Mouse (Mus musculus): ENCODE data around the gene Exoc6. TPM values are rescaled to one million over a fixed set of nuclear protein-coding genes. Genes with fewer than 3 reads are reported as not detected.

Exoc6 gene
- polyA plus RNA-seq, 2 experiments from 2014 or later: 34.9 to 37.6 TPM

GRCm38 (mm10) chr19:37580438-37580837 lies 30.2 kb downstream of the Exoc6 start:
- no peak for ATAC-seq

DNA sequence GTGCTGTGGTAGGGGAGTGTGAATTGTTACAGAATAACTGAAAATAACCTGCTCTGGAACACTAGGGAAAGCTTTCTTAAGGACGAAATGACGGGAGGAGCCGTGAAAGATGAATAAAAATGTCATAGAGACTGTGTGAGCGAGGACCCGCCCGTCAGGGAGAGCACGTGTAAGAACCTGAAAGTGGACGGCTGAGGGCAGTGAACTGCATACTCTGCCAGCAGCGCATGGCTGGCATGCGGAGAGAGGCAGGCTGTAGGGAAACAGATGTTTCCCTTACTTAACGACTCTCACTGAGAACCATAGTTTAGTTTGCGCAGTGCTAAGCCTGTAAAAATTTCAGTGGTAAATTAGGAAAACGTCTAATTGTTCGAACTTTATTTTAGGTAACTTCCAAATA lies 35.0 kb downstream of the Exoc6 start:
- no peak for ATAC-seq

GRCm38 (mm10) chr19:37585684-37586083 lies 35.5 kb downstream of the Exoc6 start:
- ATAC-seq: no peak

- no peak for ATAC-seq
Observed at GRCm38 (mm10) chr19:37590544-37590943, 40.3 kb downstream of the Exoc6 start.

DNA sequence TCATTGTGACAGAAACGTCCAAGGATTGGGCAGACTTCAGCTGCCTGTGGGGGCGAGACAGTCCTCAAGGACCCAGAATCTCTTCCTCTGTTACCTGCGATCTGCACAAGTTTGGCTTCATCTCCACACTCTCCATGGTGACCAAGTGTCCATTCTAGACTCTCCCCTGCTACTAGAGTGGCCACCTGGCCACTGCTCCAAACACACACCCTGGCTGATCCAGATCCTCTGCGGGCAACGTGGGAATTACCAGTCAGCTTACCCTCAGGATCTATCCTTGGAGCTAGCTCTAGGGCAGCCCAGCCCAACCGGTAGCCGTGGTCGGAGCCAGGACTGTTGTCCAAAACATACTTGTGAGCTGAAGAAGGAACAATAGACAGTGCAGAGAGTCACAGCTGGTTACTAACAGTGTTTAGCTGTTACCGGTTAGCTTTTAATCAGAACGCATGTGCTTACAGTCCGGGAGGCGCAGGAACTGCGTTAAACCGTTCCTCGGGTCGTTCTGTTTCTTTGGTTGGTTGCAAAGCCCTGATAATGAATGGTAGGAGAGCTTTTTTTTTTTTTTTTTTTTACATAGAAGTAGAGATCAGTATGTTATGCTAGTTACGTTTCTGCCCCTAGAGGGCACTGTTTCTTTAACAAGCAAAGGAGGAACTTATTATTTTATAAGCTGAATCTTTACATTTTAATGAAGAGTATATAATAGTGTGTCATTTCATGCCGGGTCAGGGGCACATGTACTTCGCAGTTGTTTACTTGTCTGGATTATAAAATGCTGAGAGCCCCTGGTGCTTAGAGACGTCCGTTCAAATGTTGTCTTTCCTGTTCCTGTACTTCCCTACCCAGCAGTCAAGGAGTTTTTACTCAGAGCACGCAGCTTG lies 52.0 kb downstream of the Exoc6 start:
- no peak for ATAC-seq

DNA sequence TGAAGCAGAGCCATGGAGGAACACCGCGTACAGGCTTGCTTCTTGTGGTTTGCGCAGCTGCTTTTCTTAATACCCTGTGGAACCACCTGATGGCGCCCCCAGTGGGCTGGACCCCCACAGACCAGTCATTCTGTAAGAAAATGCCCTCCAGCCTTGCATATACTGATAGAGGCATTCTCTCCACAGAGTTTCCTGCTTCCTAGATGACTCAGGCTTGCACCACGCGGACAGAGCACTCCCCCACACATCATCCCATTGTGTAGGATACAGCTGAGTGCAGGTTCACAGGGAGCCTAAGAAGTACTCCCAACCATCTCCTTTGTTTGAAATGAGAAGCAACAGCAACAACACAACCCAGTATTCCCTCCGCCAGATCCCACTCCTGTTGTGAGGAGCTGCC lies 59.8 kb downstream of the Exoc6 start:
- ATAC-seq: no peak

DNA sequence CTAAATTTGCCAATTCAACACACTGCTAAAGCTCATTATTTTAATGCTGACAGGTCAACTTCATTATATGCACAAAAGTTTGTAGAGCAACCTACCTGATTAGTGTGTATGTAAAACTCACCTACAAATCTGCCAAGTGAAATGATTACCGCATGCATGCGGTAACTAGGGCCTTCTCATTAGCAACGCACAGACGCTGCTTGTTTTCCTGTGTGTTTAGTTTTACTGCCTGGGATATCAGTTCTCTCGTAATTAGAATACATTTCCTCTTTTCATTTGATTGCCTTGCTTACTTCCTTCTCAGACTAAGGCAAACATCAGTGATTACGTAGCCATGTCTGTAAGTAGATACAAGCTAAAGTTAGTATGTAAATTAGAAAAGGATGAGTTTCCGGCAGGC lies 62.7 kb downstream of the Exoc6 start:
- ATAC-seq: no peak

GRCm38 (mm10) chr19:37615039-37615630 lies 64.9 kb downstream of the Exoc6 start:
- ATAC-seq: no peak

DNA sequence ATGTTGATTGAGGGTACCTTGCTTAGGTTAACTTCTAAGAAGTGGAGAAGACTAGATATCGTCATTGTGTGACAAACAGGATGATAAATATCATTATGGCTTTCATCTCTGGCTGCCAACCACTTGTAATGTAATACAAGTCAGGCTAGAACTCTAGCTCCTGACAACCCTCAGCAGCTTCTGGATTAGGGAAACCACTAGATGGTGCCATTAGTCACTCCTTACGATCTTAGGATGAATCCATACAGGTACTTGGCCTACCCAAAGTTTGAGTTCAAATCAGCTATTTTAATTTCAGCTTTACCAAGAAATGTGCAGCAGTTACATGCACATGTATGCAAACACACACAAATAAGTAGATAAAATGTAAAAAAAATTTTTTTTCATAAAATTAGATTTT lies 97.8 kb downstream of the Exoc6 start:
- no peak for ATAC-seq

GRCm38 (mm10) chr19:37650526-37650925 lies 100.3 kb downstream of the Exoc6 start:
- ATAC-seq: no peak

GRCm38 (mm10) chr19:37654012-37654411 lies 103.8 kb downstream of the Exoc6 start:
- ATAC-seq: no peak

DNA sequence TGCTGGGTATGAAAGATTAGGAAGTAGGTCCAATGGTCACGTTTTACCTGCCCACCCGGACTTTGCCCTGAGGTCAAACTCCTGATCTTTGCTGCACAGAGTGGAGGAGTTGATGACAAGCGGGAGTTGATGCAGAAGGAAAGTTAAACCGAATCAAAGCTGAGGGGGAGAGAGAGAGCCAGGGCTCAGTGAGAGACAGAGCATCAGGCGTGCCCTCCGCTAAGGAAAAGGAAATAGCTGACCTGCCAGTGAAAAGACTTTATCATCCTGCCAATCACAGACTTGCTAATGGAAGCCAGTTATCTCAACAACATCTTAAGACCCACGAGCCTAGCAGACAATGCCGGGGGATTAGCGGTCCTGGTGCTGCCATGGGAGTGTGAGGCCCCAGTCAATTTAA lies 106.2 kb downstream of the Exoc6 start:
- no peak for ATAC-seq

- ATAC-seq: no peak
Observed at GRCm38 (mm10) chr19:37665256-37665655, 115.0 kb downstream of the Exoc6 start.

- ATAC-seq: no peak
Observed at GRCm38 (mm10) chr19:37667855-37668594, 117.8 kb downstream of the Exoc6 start.

GRCm38 (mm10) chr19:37668657-37669056 lies 118.4 kb downstream of the Exoc6 start:
- ATAC-seq: no peak

- ATAC-seq: no peak
Observed at GRCm38 (mm10) chr19:37669486-37669885, 119.3 kb downstream of the Exoc6 start.

- ATAC-seq: no peak
Observed at GRCm38 (mm10) chr19:37673393-37673792, 123.2 kb downstream of the Exoc6 start.

- ATAC-seq: no peak
Observed at GRCm38 (mm10) chr19:37685281-37685680, 135.1 kb downstream of the Exoc6 start, which contains the start of gene Cyp26c1. Cyp26c1 (plus strand) TSS chr19:37685581.

DNA sequence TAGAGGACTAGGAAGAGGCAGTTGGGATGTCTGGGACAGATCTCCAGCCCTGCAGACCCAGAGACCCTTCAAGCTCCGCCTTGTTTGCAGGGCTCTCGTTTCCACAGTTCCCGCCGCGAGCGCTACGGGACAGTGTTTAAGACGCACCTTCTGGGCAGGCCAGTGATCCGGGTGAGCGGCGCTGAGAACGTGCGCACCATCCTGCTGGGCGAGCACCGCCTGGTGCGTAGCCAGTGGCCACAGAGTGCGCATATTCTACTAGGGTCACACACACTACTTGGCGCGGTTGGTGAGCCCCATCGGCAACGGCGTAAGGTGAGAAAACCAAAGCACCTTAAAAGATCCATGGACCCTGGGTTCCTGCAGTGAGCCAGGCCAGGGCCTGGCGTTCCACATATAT lies 136.1 kb downstream of the Exoc6 start:
- ATAC-seq: no peak

- no peak for ATAC-seq
Observed at GRCm38 (mm10) chr19:37686941-37687850, 137.0 kb downstream of the Exoc6 start.

GRCm38 (mm10) chr19:37689478-37689877 lies 139.3 kb downstream of the Exoc6 start:
- ATAC-seq: no peak

- no peak for ATAC-seq
Observed at GRCm38 (mm10) chr19:37690716-37691115, 140.5 kb downstream of the Exoc6 start.
